Mouse (Mus musculus): ENCODE results near the gene Sarm1. TPM values are rescaled to one million over a fixed set of nuclear protein-coding genes. Genes with fewer than 3 reads are reported as not detected.

The Sarm1 gene
- total RNA-seq, 2 experiments from 2014 or later: 39.9 to 41.1 TPM

- DNase-seq: peak; percentile 86 to 87
These were observed 14.7 kb upstream of the Sarm1 start, which contains the start of the genes Tmem199 and Poldip2 for GRCm38 (mm10) chr11:78512025-78512957. TSS of gene Tmem199 (minus strand) at chr11:78512172. TSS of gene Poldip2 (plus strand) at chr11:78512193.

- no peak for DNase-seq
These were observed 11.6 kb upstream of the Sarm1 start for GRCm38 (mm10) chr11:78509148-78509547.

GRCm38 (mm10) chr11:78505430-78505829 lies 7.9 kb upstream of the Sarm1 start:
- no peak for DNase-seq

GRCm38 (mm10) chr11:78502909-78503650 lies 5.5 kb upstream of the Sarm1 start, which contains the start of gene Sebox:
TSS of gene Sebox (plus strand) at chr11:78503447.
- DNase-seq: peak; percentile 47 to 69

GRCm38 (mm10) chr11:78501529-78501928 lies 4.0 kb upstream of the Sarm1 start:
- DNase-seq: no peak

- no peak for DNase-seq
These were observed 3.2 kb upstream of the Sarm1 start for GRCm38 (mm10) chr11:78500623-78501202.

- no peak for DNase-seq
These were observed 2.0 kb upstream of the Sarm1 start for GRCm38 (mm10) chr11:78499543-78499942.

- DNase-seq: no peak
These were observed 1.4 kb upstream of the Sarm1 start, which contains the start of gene Vtn for GRCm38 (mm10) chr11:78499004-78499403. TSS of gene Vtn (plus strand) at chr11:78499091.

- peak; percentile 37 to 60 for DNase-seq
These were observed 448 bp downstream of the Sarm1 start for GRCm38 (mm10) chr11:78497071-78497541.

- no peak for DNase-seq
These were observed 1.6 kb downstream of the Sarm1 start for GRCm38 (mm10) chr11:78495904-78496303.

- peak; percentile 49 to 58 for DNase-seq
These were observed 6.7 kb downstream of the Sarm1 start for GRCm38 (mm10) chr11:78490781-78491241.

- peak; percentile 75 to 77 for DNase-seq
These were observed 9.4 kb downstream of the Sarm1 start for GRCm38 (mm10) chr11:78488168-78488567.

GRCm38 (mm10) chr11:78483639-78484038 lies 13.9 kb downstream of the Sarm1 start:
- DNase-seq: no peak

- DNase-seq: no peak
These were observed 22.3 kb downstream of the Sarm1 start for GRCm38 (mm10) chr11:78475289-78475688.

GRCm38 (mm10) chr11:78471326-78472103 lies 26.0 kb downstream of the Sarm1 start:
- DNase-seq: no peak

- DNase-seq: no peak
These were observed 29.6 kb downstream of the Sarm1 start for GRCm38 (mm10) chr11:78467932-78468331.

- DNase-seq: no peak
These were observed 30.0 kb downstream of the Sarm1 start for GRCm38 (mm10) chr11:78467515-78467914.

- no peak for DNase-seq
These were observed 31.2 kb downstream of the Sarm1 start for GRCm38 (mm10) chr11:78466242-78466912.

- peak; percentile 73 to 74 for DNase-seq
These were observed 31.9 kb downstream of the Sarm1 start, which contains the start of gene Slc46a1 for GRCm38 (mm10) chr11:78465568-78466180. TSS of gene Slc46a1 (plus strand) at chr11:78465697.

- DNase-seq: no peak
These were observed 32.4 kb downstream of the Sarm1 start for GRCm38 (mm10) chr11:78465116-78465515.

All from layer of hippocampus, postnatal 36 days (tissue).